ENCODE assay signal across 10 mouse cellular contexts in genomic region chr17:24898041-24898854, GRCm38 (mm10). TPM values are rescaled to one million over a fixed set of nuclear protein-coding genes. Genes with fewer than 3 reads are reported as not detected.
DNase-seq lines count a peak whose midpoint lies in the region; ATAC-seq and TF ChIP-seq lines count a peak whose summit lies in the region.
"Had no signal": no experiment of that assay in that cellular context is flagged by ENCODE, and none has a peak within 500 bp of the region (broad histone marks: within the 10 kb centered on the region; RNA-seq: fewer than 3 reads in every experiment).

No protein-coding gene starts in this region.

- 0 out of 2 replicates have a peak overlapping the region, but pooled peaks have one; percentile 97 for H3K4me2 ChIP-seq in kidney, embryonic 15.5 days
- H3K4me2 ChIP-seq in forebrain, embryonic 12.5 days = no peak overlapping the region
- peak overlapping the region; percentile 97 for H3K4me2 ChIP-seq in liver, embryonic 14.5 days (ENCODE audit: low read depth)

- H3K9ac ChIP-seq in kidney, embryonic 15.5 days = 0 out of 2 replicates have a peak overlapping the region, but pooled peaks have one; percentile 92
- H3K9ac ChIP-seq in forebrain, embryonic 12.5 days = peak overlapping the region; percentile 91; the same call in 1 of the 2 replicates
- H3K9ac ChIP-seq in liver, embryonic 14.5 days (replicated peaks) = no peak overlapping the region; the same call in 1 of the 2 replicates

- TF ChIP-seq CTCF in kidney, adult 2 months (conservative IDR thresholded peaks at IDR 0.05; ENCODE audit: insufficient read depth, insufficient read length, low read depth, low read length) = no peak
- TF ChIP-seq CTCF in liver, embryonic 14.5 days (IDR thresholded peaks at IDR 0.05; ENCODE audit: low read depth) = no peak

- ATAC-seq in kidney, embryonic 15.5 days (replicated peaks; ENCODE audit: low FRiP score) = no peak
- ATAC-seq in forebrain, embryonic 12.5 days (ENCODE audit: low FRiP score) = no peak
- ATAC-seq in liver, embryonic 14.5 days (ENCODE audit: insufficient read depth) = no peak
- ATAC-seq: Patski had no signal

- TF ChIP-seq POLR2A in kidney, adult 2 months (IDR thresholded peaks at IDR 0.05; ENCODE audit: low read depth, low read length) = no peak

- H3K9me3 ChIP-seq in kidney, embryonic 15.5 days (replicated peaks) = no peaks in the 10 kb centered on the region
- H3K9me3 ChIP-seq in forebrain, embryonic 12.5 days = no peaks in the 10 kb centered on the region
- no peaks in the 10 kb centered on the region for H3K9me3 ChIP-seq in liver, embryonic 14.5 days (ENCODE audit: control insufficient read depth, low read length)

- H3K27ac ChIP-seq in kidney, embryonic 15.5 days = no peak overlapping the region
- H3K27ac ChIP-seq in kidney, adult 2 months (ENCODE audit: insufficient read depth, low read depth, low read length) = no peak overlapping the region
- H3K27ac ChIP-seq in forebrain, embryonic 12.5 days = no peak overlapping the region
- H3K27ac ChIP-seq in liver, embryonic 14.5 days = peak overlapping the region; percentile 42

- peaks cover 41% of the 10 kb centered on the region for H3K4me1 ChIP-seq in kidney, embryonic 15.5 days
- peaks cover 9% of the 10 kb centered on the region; the same call in 1 of the 2 replicates for H3K4me1 ChIP-seq in kidney, adult 2 months (ENCODE audit: control insufficient read depth, insufficient read depth, low read length)
- peaks cover 35% of the 10 kb centered on the region for H3K4me1 ChIP-seq in forebrain, embryonic 12.5 days
- peaks cover 30 to 32% of the 10 kb centered on the region in 2 experiments for H3K4me1 ChIP-seq in liver, embryonic 14.5 days (replicated peaks; ENCODE audit: control insufficient read depth in 2 of 2, insufficient read depth in 2 of 2, low read length in 1 of 2)

- H3K4me3 ChIP-seq in kidney, embryonic 15.5 days (replicated peaks) = peak overlapping the region; percentile 77; the same call in 1 of the 2 replicates
- H3K4me3 ChIP-seq in kidney, adult 2 months (ENCODE audit: insufficient read depth, low read depth, low read length) = no peak overlapping the region
- peak overlapping the region; percentile 89; the same call in 1 of the 2 replicates for H3K4me3 ChIP-seq in forebrain, embryonic 12.5 days (replicated peaks)
- H3K4me3 ChIP-seq in liver, embryonic 14.5 days (ENCODE audit: insufficient read depth in 1 of 2, low read depth in 2 of 2, low read length in 2 of 2) = peak overlapping the region in 1 of 2 experiments; percentile 99; a peak in 2 of 4 replicates

- TF ChIP-seq EP300 in liver, embryonic 14.5 days (IDR thresholded peaks at IDR 0.05; ENCODE audit: low read depth) = no peak

- 80% methylated on average over 4 of the region's 4 CpGs for WGBS in kidney, embryonic 15.5 days
- WGBS in kidney, adult 2 months = 74% methylated on average over 4 of the region's 4 CpGs
- 83% methylated on average over 4 of the region's 4 CpGs for WGBS in forebrain, embryonic 12.5 days
- 75% methylated on average over 4 of the region's 4 CpGs for WGBS in liver, embryonic 14.5 days (ENCODE audit: insufficient replicate concordance)

- peaks cover 67% of the 10 kb centered on the region for H3K36me3 ChIP-seq in kidney, embryonic 15.5 days
- peaks cover 2% of the 10 kb centered on the region; the same call in 1 of the 2 replicates for H3K36me3 ChIP-seq in kidney, adult 2 months (ENCODE audit: control insufficient read depth, insufficient read depth, low read length)
- peaks cover 66% of the 10 kb centered on the region for H3K36me3 ChIP-seq in forebrain, embryonic 12.5 days (replicated peaks)
- peaks cover 49% of the 10 kb centered on the region for H3K36me3 ChIP-seq in liver, embryonic 14.5 days (replicated peaks; ENCODE audit: control insufficient read depth, insufficient read depth, low read depth)

- H3K27me3 ChIP-seq in kidney, embryonic 15.5 days = no peaks in the 10 kb centered on the region
- no peaks in the 10 kb centered on the region for H3K27me3 ChIP-seq in kidney, adult 2 months (replicated peaks; ENCODE audit: control insufficient read depth, insufficient read depth, low read length)
- no peaks in the 10 kb centered on the region for H3K27me3 ChIP-seq in forebrain, embryonic 12.5 days
- no peaks in the 10 kb centered on the region for H3K27me3 ChIP-seq in liver, embryonic 14.5 days (ENCODE audit: control insufficient read depth, insufficient read depth, low read length)
- H3K27me3 ChIP-seq: Patski had no signal

- peak; percentile 55 for DNase-seq in cerebellum, adult 11-12 months
- no peak for DNase-seq in cerebellum, postnatal 36 days
- DNase-seq in kidney, adult 2 months = no peak
- no peak for DNase-seq in liver, embryonic 14.5 days (ENCODE audit: low read depth in 3 of 3, low spot score in 3 of 3)
- no peak for DNase-seq in adipocyte (ENCODE audit: low spot score)
- no peak for DNase-seq in retina, embryonic 14.5 days (ENCODE audit: low spot score)
- DNase-seq: right cerebral cortex, postnatal 4 days had no signal

RNA-seq across cellular contexts. Expression of gene Nme3, which starts 1.9 kb away (rescaled TPM):
- 77.2 and 80.0 TPM in 2 replicates for polyA plus RNA-seq in kidney, embryonic 15.5 days (2015; fragmentation: Nextera tagmentation; extraction: Ambion mirVana)
- polyA plus RNA-seq in kidney, adult 2 months (2012; rRNA removed) = 112 and 115 TPM in 2 replicates
- polyA plus RNA-seq in forebrain, embryonic 12.5 days (2016; fragmentation: Nextera tagmentation; extraction: Ambion mirVana) = 54.9 and 63.0 TPM in 2 replicates
- 55.7 and 65.6 TPM in 2 replicates for polyA plus RNA-seq in liver, embryonic 14.5 days (2012; rRNA removed)
- polyA plus RNA-seq in liver, embryonic 14.5 days (2014; fragmentation: Nextera tagmentation; extraction: Ambion mirVana) = 79.2 and 83.7 TPM in 2 replicates

RNA-seq across cellular contexts. Expression of gene Mrps34, which starts 3.3 kb away (rescaled TPM):
- polyA plus RNA-seq in kidney, embryonic 15.5 days (2015; fragmentation: Nextera tagmentation; extraction: Ambion mirVana) = 94.0 and 105 TPM in 2 replicates
- polyA plus RNA-seq in kidney, adult 2 months (2012; rRNA removed) = 162 and 199 TPM in 2 replicates
- polyA plus RNA-seq in forebrain, embryonic 12.5 days (2016; fragmentation: Nextera tagmentation; extraction: Ambion mirVana) = 86.0 and 91.1 TPM in 2 replicates
- 48.0 and 49.2 TPM in 2 replicates for polyA plus RNA-seq in liver, embryonic 14.5 days (2012; rRNA removed)
- 43.5 and 49.9 TPM in 2 replicates for polyA plus RNA-seq in liver, embryonic 14.5 days (2014; fragmentation: Nextera tagmentation; extraction: Ambion mirVana)

RNA-seq across cellular contexts. Expression of gene Eme2, which starts 3.4 kb away (rescaled TPM):
- 31.5 and 33.1 TPM in 2 replicates for polyA plus RNA-seq in kidney, embryonic 15.5 days (2015; fragmentation: Nextera tagmentation; extraction: Ambion mirVana)
- polyA plus RNA-seq in kidney, adult 2 months (2012; rRNA removed) = 32.2 and 40.7 TPM in 2 replicates
- polyA plus RNA-seq in forebrain, embryonic 12.5 days (2016; fragmentation: Nextera tagmentation; extraction: Ambion mirVana) = 42.7 and 44.6 TPM in 2 replicates
- 7.6 and 9.4 TPM in 2 replicates for polyA plus RNA-seq in liver, embryonic 14.5 days (2012; rRNA removed)
- 7.4 and 8.5 TPM in 2 replicates for polyA plus RNA-seq in liver, embryonic 14.5 days (2014; fragmentation: Nextera tagmentation; extraction: Ambion mirVana)

RNA-seq across cellular contexts. Expression of gene Spsb3, which starts 11.8 kb away (rescaled TPM):
- 40.6 and 43.7 TPM in 2 replicates for polyA plus RNA-seq in kidney, embryonic 15.5 days (2015; fragmentation: Nextera tagmentation; extraction: Ambion mirVana)
- 55.5 and 69.0 TPM in 2 replicates for polyA plus RNA-seq in kidney, adult 2 months (2012; rRNA removed)
- polyA plus RNA-seq in forebrain, embryonic 12.5 days (2016; fragmentation: Nextera tagmentation; extraction: Ambion mirVana) = 47.3 and 50.7 TPM in 2 replicates
- polyA plus RNA-seq in liver, embryonic 14.5 days (2012; rRNA removed) = 26.3 and 28.4 TPM in 2 replicates
- polyA plus RNA-seq in liver, embryonic 14.5 days (2014; fragmentation: Nextera tagmentation; extraction: Ambion mirVana) = 37.5 and 40.2 TPM in 2 replicates

RNA-seq across cellular contexts. Expression of gene Nubp2, which starts 12.1 kb away (rescaled TPM):
- polyA plus RNA-seq in kidney, embryonic 15.5 days (2015; fragmentation: Nextera tagmentation; extraction: Ambion mirVana) = 54.2 and 57.8 TPM in 2 replicates
- polyA plus RNA-seq in kidney, adult 2 months (2012; rRNA removed) = 37.2 and 38.4 TPM in 2 replicates
- 62.9 and 64.4 TPM in 2 replicates for polyA plus RNA-seq in forebrain, embryonic 12.5 days (2016; fragmentation: Nextera tagmentation; extraction: Ambion mirVana)
- 30.8 and 33.1 TPM in 2 replicates for polyA plus RNA-seq in liver, embryonic 14.5 days (2012; rRNA removed)
- polyA plus RNA-seq in liver, embryonic 14.5 days (2014; fragmentation: Nextera tagmentation; extraction: Ambion mirVana) = 76.7 and 80.1 TPM in 2 replicates
